ENCODE assay signal across 8 mouse cellular contexts in genomic region chr19:5726961-5727578, GRCm38 (mm10). TPM values are rescaled to one million over a fixed set of nuclear protein-coding genes. Genes with fewer than 3 reads are reported as not detected.
DNase-seq lines count a peak whose midpoint lies in the region; ATAC-seq and TF ChIP-seq lines count a peak whose summit lies in the region.

No protein-coding gene starts in this region.

- H3K9me3 ChIP-seq in heart, embryonic 11.5 days (replicated peaks; ENCODE audit: control insufficient read depth, low read length) = no peaks in the 10 kb centered on the region
- H3K9me3 ChIP-seq in hindbrain, embryonic 11.5 days (ENCODE audit: control insufficient read depth, low read length) = no peaks in the 10 kb centered on the region

- intact Hi-C loops in heart, postnatal 10 days (cut with DNase I) = loop anchor here (1.0 to 5.0 kb wide), 3 partner anchors 13 to 80 kb away; no protein-coding TSS in a partner anchor

- H3K36me3 ChIP-seq in heart, embryonic 11.5 days (ENCODE audit: control insufficient read depth, insufficient read depth, low read length) = peaks cover 10% of the 10 kb centered on the region
- H3K36me3 ChIP-seq in hindbrain, embryonic 11.5 days (ENCODE audit: control insufficient read depth, insufficient read depth, low read length) = peaks cover 3% of the 10 kb centered on the region; the same call in 1 of the 2 replicates

- H3K4me3 ChIP-seq in heart, embryonic 11.5 days (ENCODE audit: low read depth, low read length) = peak overlapping the region; percentile 97
- peak overlapping the region; percentile 86 for H3K4me3 ChIP-seq in bone marrow macrophage, adult 2 months (ENCODE audit: insufficient read depth, low read length)
- H3K4me3 ChIP-seq in hindbrain, embryonic 11.5 days (ENCODE audit: low read depth, low read length) = peak overlapping the region; percentile 98

- H3K4me2 ChIP-seq in heart, embryonic 11.5 days = peak overlapping the region; percentile 93
- peak overlapping the region; percentile 96 for H3K4me2 ChIP-seq in hindbrain, embryonic 11.5 days (replicated peaks; ENCODE audit: low read depth, low read length)

- 62% methylated on average over 15 of the region's 15 CpGs for WGBS in heart, embryonic 11.5 days (ENCODE audit: insufficient replicate concordance)
- 82% methylated on average over 15 of the region's 15 CpGs for WGBS in hindbrain, embryonic 11.5 days

- peaks cover 59% of the 10 kb centered on the region for H3K4me1 ChIP-seq in heart, embryonic 11.5 days (ENCODE audit: control insufficient read depth, insufficient read depth, low read length)
- peaks cover 30% of the 10 kb centered on the region for H3K4me1 ChIP-seq in bone marrow macrophage, adult 2 months (ENCODE audit: control insufficient read depth, insufficient read depth, low read length)
- H3K4me1 ChIP-seq in hindbrain, embryonic 11.5 days (replicated peaks; ENCODE audit: control insufficient read depth, insufficient read depth, low read length) = peaks cover 16% of the 10 kb centered on the region

- ATAC-seq in heart, embryonic 11.5 days (replicated peaks; ENCODE audit: insufficient number of reproducible peaks, low FRiP score, low TSS enrichment) = no peak
- no peak for ATAC-seq in hindbrain, embryonic 11.5 days (ENCODE audit: low FRiP score)
- peak; percentile 49 for ATAC-seq in megakaryocyte-erythroid progenitor cell, adult 5-6 weeks (replicated peaks; ENCODE audit: low FRiP score, low TSS enrichment, poor library complexity, severe bottlenecking)

- peak overlapping the region; percentile 91 for H3K27ac ChIP-seq in heart, embryonic 11.5 days (ENCODE audit: low read depth, low read length)
- peak overlapping the region; percentile 87 for H3K27ac ChIP-seq in bone marrow macrophage, adult 2 months (ENCODE audit: insufficient read depth, low read depth, low read length)
- no peak overlapping the region for H3K27ac ChIP-seq in hindbrain, embryonic 11.5 days (ENCODE audit: low read depth, low read length)

- no peak for TF ChIP-seq POLR2A in bone marrow macrophage, adult 2 months (IDR thresholded peaks at IDR 0.05; ENCODE audit: borderline replicate concordance, low read depth, low read length)

- no peak for DNase-seq in heart, postnatal 10 days
- no peak for DNase-seq in hindbrain, embryonic 11.5 days (ENCODE audit: low spot score)
- DNase-seq in urinary bladder, adult 2 months (ENCODE audit: low spot score) = no peak
- no peak for DNase-seq in cerebellum, adult 9-11 months
- no peak for DNase-seq in gastrocnemius, postnatal 4 days (ENCODE audit: low spot score in 2 of 2)

- peak overlapping the region; percentile 25; the same call in 1 of the 2 replicates for H3K9ac ChIP-seq in heart, embryonic 11.5 days (ENCODE audit: low read depth, low read length)
- H3K9ac ChIP-seq in hindbrain, embryonic 11.5 days (ENCODE audit: low read depth, low read length) = peak overlapping the region; percentile 53; the same call in 1 of the 2 replicates

- H3K27me3 ChIP-seq in heart, embryonic 11.5 days (ENCODE audit: control insufficient read depth, insufficient read depth, low read length) = no peaks in the 10 kb centered on the region
- no peaks in the 10 kb centered on the region for H3K27me3 ChIP-seq in hindbrain, embryonic 11.5 days (ENCODE audit: control insufficient read depth, insufficient read depth, low read length)

- no peak for TF ChIP-seq CTCF in bone marrow macrophage, adult 2 months (IDR thresholded peaks at IDR 0.05; ENCODE audit: low read depth, low read length)

RNA-seq across cellular contexts. Expression of gene Ehbp1l1, which starts 1.0 kb away (rescaled TPM):
- 54.8 and 68.0 TPM in 2 replicates for polyA plus RNA-seq in heart, embryonic 11.5 days (2014; fragmentation: Nextera tagmentation; extraction: Ambion mirVana)
- total RNA-seq in heart, postnatal 10 days (2021) = 100 to 1,000 TPM; 154 to 161 TPM
- 123 and 125 TPM in 2 replicates for polyA plus RNA-seq in bone marrow macrophage, adult 2 months (2012; ENCODE audit: insufficient read depth, insufficient read length, missing spikeins)
- 4.4 and 6.2 TPM in 2 replicates for polyA plus RNA-seq in hindbrain, embryonic 11.5 days (2014; fragmentation: Nextera tagmentation; extraction: Ambion mirVana)
- total RNA-seq in megakaryocyte-erythroid progenitor cell, adult 5-6 weeks (2014; fragmentation: Nextera tagmentation) = 43.9 and 46.1 TPM in 2 replicates
- 42.4 and 43.6 TPM in 2 replicates for total RNA-seq in megakaryocyte-erythroid progenitor cell, adult 5-6 weeks (2017)
- polyA plus RNA-seq in urinary bladder, adult 2 months (2012; rRNA removed) = 97.4 and 116 TPM in 2 replicates
- 100 to 1,000 TPM; 250 to 260 TPM for total RNA-seq in gastrocnemius, postnatal 4 days (2021)

RNA-seq across cellular contexts. Expression of gene Fam89b, which starts 2.4 kb away (rescaled TPM):
- polyA plus RNA-seq in heart, embryonic 11.5 days (2014; fragmentation: Nextera tagmentation; extraction: Ambion mirVana) = 75.5 and 81.6 TPM in 2 replicates
- total RNA-seq in heart, postnatal 10 days (2021) = 10 to 100 TPM; 44.0 to 47.7 TPM
- 167 and 176 TPM in 2 replicates for polyA plus RNA-seq in bone marrow macrophage, adult 2 months (2012; ENCODE audit: insufficient read depth, insufficient read length, missing spikeins)
- 165 and 174 TPM in 2 replicates for polyA plus RNA-seq in hindbrain, embryonic 11.5 days (2014; fragmentation: Nextera tagmentation; extraction: Ambion mirVana)
- total RNA-seq in megakaryocyte-erythroid progenitor cell, adult 5-6 weeks (2014; fragmentation: Nextera tagmentation) = 34.3 and 35.1 TPM in 2 replicates
- total RNA-seq in megakaryocyte-erythroid progenitor cell, adult 5-6 weeks (2017) = 12.5 and 13.3 TPM in 2 replicates
- polyA plus RNA-seq in urinary bladder, adult 2 months (2012; rRNA removed) = 66.3 and 79.4 TPM in 2 replicates
- 10 to 100 TPM; 58.8 to 59.1 TPM for total RNA-seq in gastrocnemius, postnatal 4 days (2021)

RNA-seq across cellular contexts. Expression of gene Ltbp3, which starts 13.6 kb away (rescaled TPM):
- polyA plus RNA-seq in heart, embryonic 11.5 days (2014; fragmentation: Nextera tagmentation; extraction: Ambion mirVana) = 9.3 and 9.8 TPM in 2 replicates
- 10 to 100 TPM; 77.0 to 79.2 TPM for total RNA-seq in heart, postnatal 10 days (2021)
- 11.4 and 15.7 TPM in 2 replicates for polyA plus RNA-seq in bone marrow macrophage, adult 2 months (2012; ENCODE audit: insufficient read depth, insufficient read length, missing spikeins)
- 3.5 and 3.8 TPM in 2 replicates for polyA plus RNA-seq in hindbrain, embryonic 11.5 days (2014; fragmentation: Nextera tagmentation; extraction: Ambion mirVana)
- 3.5 and 4.4 TPM in 2 replicates for total RNA-seq in megakaryocyte-erythroid progenitor cell, adult 5-6 weeks (2014; fragmentation: Nextera tagmentation)
- 3.4 TPM in 2 replicates for total RNA-seq in megakaryocyte-erythroid progenitor cell, adult 5-6 weeks (2017)
- 132 and 164 TPM in 2 replicates for polyA plus RNA-seq in urinary bladder, adult 2 months (2012; rRNA removed)
- 100 to 1,000 TPM; 116 to 137 TPM for total RNA-seq in gastrocnemius, postnatal 4 days (2021)

RNA-seq across cellular contexts. Expression of gene Kcnk7, which starts 22.9 kb away (rescaled TPM):
- not detected in 2 replicates for polyA plus RNA-seq in heart, embryonic 11.5 days (2014; fragmentation: Nextera tagmentation; extraction: Ambion mirVana)
- total RNA-seq in heart, postnatal 10 days (2021) = not detected
- not detected in 2 replicates for polyA plus RNA-seq in bone marrow macrophage, adult 2 months (2012; ENCODE audit: insufficient read depth, insufficient read length, missing spikeins)
- polyA plus RNA-seq in hindbrain, embryonic 11.5 days (2014; fragmentation: Nextera tagmentation; extraction: Ambion mirVana) = 0.19 TPM in 1 of 2 replicates, not detected in the other
- not detected in 2 replicates for total RNA-seq in megakaryocyte-erythroid progenitor cell, adult 5-6 weeks (2014; fragmentation: Nextera tagmentation)
- total RNA-seq in megakaryocyte-erythroid progenitor cell, adult 5-6 weeks (2017) = 0.19 TPM in 1 of 2 replicates, not detected in the other
- 0.13 and 0.25 TPM in 2 replicates for polyA plus RNA-seq in urinary bladder, adult 2 months (2012; rRNA removed)
- total RNA-seq in gastrocnemius, postnatal 4 days (2021) = not detected

RNA-seq across cellular contexts. Expression of gene Pcnx3, which starts 38.4 kb away (rescaled TPM):
- 21.3 and 21.5 TPM in 2 replicates for polyA plus RNA-seq in heart, embryonic 11.5 days (2014; fragmentation: Nextera tagmentation; extraction: Ambion mirVana)
- total RNA-seq in heart, postnatal 10 days (2021) = 10 to 100 TPM; 34.7 to 37.9 TPM
- polyA plus RNA-seq in bone marrow macrophage, adult 2 months (2012; ENCODE audit: insufficient read depth, insufficient read length, missing spikeins) = 43.3 and 54.9 TPM in 2 replicates
- polyA plus RNA-seq in hindbrain, embryonic 11.5 days (2014; fragmentation: Nextera tagmentation; extraction: Ambion mirVana) = 22.9 and 23.1 TPM in 2 replicates
- 55.8 and 72.0 TPM in 2 replicates for total RNA-seq in megakaryocyte-erythroid progenitor cell, adult 5-6 weeks (2014; fragmentation: Nextera tagmentation)
- total RNA-seq in megakaryocyte-erythroid progenitor cell, adult 5-6 weeks (2017) = 8.2 and 14.4 TPM in 2 replicates
- 40.5 and 53.5 TPM in 2 replicates for polyA plus RNA-seq in urinary bladder, adult 2 months (2012; rRNA removed)
- 10 to 100 TPM; 37.1 to 40.5 TPM for total RNA-seq in gastrocnemius, postnatal 4 days (2021)
